Mouse (Mus musculus) lung, postnatal 0 days (tissue): ENCODE results near the gene Polr2h.

ENCODE experiments used
- CTCF ChIP-seq: IDR thresholded peaks from 2 replicates; pipeline ENCODE4 v1.5.1; 2016; ENCODE audit warnings: antibody characterized with exemption, mild to moderate bottlenecking
- EP300 ChIP-seq: IDR thresholded peaks from 2 replicates; pipeline ENCODE4 v1.6.1; 2016; ENCODE audit warnings: antibody characterized with exemption, mild to moderate bottlenecking, control low read depth

DNA sequence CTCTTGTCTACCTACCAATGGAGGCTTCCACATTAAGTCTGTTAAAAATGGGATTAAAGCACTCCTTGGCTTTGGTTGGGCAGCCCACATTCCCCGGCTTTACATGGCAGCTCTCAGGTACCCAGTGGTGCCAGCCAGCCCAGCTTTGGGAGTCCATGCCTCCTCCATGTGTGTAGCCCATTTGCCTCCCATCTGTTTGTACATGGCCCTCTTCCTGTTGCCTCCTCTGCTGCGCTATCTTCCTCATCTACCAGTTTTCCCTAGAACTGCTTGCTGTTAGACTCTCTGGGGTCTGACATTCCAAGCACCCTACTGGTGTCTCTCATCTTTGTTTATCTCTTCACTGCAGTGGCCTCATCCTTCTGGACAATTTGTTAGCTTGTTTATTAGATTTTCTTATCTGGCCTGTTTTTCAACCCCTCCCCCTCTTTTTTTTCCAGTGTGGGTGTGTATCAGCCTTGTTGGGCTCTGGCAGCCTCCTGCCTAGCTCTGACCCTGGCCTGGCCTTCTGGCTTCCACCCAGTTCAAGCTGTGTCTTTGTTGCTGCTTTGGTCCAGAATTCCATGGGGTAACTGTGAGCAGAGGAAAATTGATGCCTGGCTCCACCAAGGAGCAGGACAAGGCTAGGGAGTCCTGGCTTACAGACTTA is 10.9 kb upstream of the Polr2h start:
- TF ChIP-seq CTCF (no peak), EP300 (no peak)
